Mouse (Mus musculus) gonadal fat pad, adult 2 months (tissue): ENCODE measurements around the gene Slco4c1. TPM values are rescaled to one million over a fixed set of nuclear protein-coding genes. Genes with fewer than 3 reads are reported as not detected.

Source experiments
- DNase-seq: peaks from one replicate; pipeline ENCODE4 v3.0.0-alpha.2; 2012; ENCODE audit warnings: low read depth
- polyA plus RNA-seq: library from polyadenylated mRNA; depleted of rRNA; stranded (reverse); fragments of >200 nt; gene quantifications from 2 replicates; pipeline ENCODE4 v1.2.3, GENCODE M21; 2012

Gene Slco4c1
- polyA plus RNA-seq, 1 experiment: 7.7 TPM

DNA sequence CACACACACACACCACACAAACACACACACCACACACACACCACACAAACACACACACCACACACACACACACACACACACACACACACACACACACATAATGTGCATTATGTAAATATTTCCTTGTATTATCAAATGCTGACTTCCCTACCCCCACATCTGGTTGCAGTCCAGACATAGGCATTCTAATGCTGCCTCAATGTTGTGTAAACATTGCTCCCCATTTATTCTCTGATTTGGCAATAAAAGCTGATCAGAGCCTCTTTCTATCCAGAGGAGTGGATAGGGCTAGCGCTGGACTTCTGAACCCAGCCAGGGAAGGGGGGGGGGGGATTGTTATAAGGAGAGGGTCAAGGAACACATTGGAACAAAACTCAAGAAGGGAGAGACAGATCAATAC is 101.7 kb downstream of the Slco4c1 start:
- no peak for DNase-seq

DNA sequence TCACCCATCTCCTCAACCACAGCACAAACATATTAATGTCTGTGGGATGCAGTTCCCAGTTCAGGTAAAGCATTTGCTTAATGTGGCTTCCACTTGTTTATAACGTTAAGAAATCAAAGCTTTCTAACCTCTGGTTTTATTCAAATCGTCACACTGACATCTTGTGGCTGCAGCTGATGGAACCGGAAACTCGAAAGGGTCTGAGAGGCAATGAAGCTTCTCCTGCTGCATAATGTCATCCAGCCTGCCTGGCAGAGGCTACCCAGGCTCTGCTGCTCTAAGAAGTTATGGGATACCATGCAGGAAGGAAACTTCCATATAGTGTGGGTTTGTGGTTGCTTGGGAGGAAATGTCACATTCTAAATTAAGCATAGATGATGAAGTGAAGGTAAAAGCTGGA is 103.7 kb downstream of the Slco4c1 start:
- no peak for DNase-seq

DNA sequence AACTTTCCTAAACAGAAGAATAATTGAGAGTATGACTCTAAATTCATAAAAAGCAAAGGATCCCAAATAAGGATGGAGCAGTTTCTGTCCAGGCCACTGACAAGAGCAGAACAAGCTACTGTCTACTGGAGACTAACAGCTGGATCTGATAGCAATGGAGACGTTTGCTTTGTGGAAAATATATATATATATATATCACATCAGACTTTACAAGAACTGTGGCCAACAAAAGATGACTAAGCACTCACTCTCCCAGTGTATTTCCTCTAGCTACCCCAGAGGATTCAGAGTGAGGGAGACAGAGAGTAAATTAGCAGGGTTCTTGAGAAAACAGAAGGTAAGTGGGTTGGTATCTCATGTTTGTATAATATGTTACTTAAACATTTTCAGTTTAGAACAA is 105.4 kb downstream of the Slco4c1 start:
- no peak for DNase-seq
